Mouse (Mus musculus) intestine, embryonic 14.5 days (tissue): ENCODE data around the gene Tdg. TPM values are rescaled to one million over a fixed set of nuclear protein-coding genes. Genes with fewer than 3 reads are reported as not detected.
A peak's percentile ranks its signal among the peaks of the same experiment; 100 is the strongest.
"Not testable (repeated sequence)": the region's sequence is repeated elsewhere in the genome, so short reads cannot be mapped to it uniquely, and the experiment has no call there.

Source experiments
- ATAC-seq: fragments of 200-750 bp; cut with Nextera tagmentation; replicated peaks from 2 replicates; pipeline ENCODE4 v1.8.0; 2017; ENCODE audit warnings: low read depth, moderate number of reproducible peaks, moderate TSS enrichment, moderate library complexity; ENCODE audit not compliant: low FRiP score, low TSS enrichment
- DNase-seq: peaks from one replicate; pipeline ENCODE4 v3.0.0-alpha.2; 2018; ENCODE audit warnings: low spot score
- H3K27ac ChIP-seq: fragments of 300-500 bp; sonication (generic); 2 replicates; pipeline ENCODE4 v1.5.1; 2014; ENCODE audit warnings: low read depth, mild to moderate bottlenecking, control low read depth
- H3K27me3 ChIP-seq: fragments of 300-500 bp; sonication (generic); replicated peaks from 2 replicates; pipeline ENCODE4 v1.6.1; 2014; ENCODE audit warnings: low read length, control low read depth; ENCODE audit not compliant: control insufficient read depth, insufficient read depth
- H3K36me3 ChIP-seq: fragments of 300-500 bp; sonication (generic); 2 replicates; pipeline ENCODE4 v1.6.1; 2014; ENCODE audit warnings: low read length, control low read depth; ENCODE audit not compliant: control insufficient read depth, insufficient read depth
- H3K4me1 ChIP-seq: fragments of 300-500 bp; sonication (generic); replicated peaks from 2 replicates; pipeline ENCODE4 v1.6.1; 2014; ENCODE audit warnings: low read length, control low read depth, mixed read lengths; ENCODE audit not compliant: control insufficient read depth, insufficient read depth
- H3K4me2 ChIP-seq: fragments of 300-500 bp; sonication (generic); 2 replicates; pipeline ENCODE4 v1.6.1; 2014; ENCODE audit warnings: low read length
- H3K4me3 ChIP-seq: fragments of 300-500 bp; sonication (generic); 2 replicates; pipeline ENCODE4 v1.5.1; 2014; ENCODE audit warnings: low read depth, low read length, control low read depth, mixed read lengths
- H3K9ac ChIP-seq: fragments of 300-500 bp; sonication (generic); 2 replicates; pipeline ENCODE4 v1.6.1; 2014; ENCODE audit warnings: mild to moderate bottlenecking, low read length
- H3K9me3 ChIP-seq: fragments of 300-500 bp; sonication (generic); 2 replicates; pipeline ENCODE4 v1.6.1; 2016; ENCODE audit warnings: low read length, control low read depth; ENCODE audit not compliant: control insufficient read depth
- WGBS: fragments of 180-500 bp; shearing (Covaris S2); extraction: QIAGEN DNeasy Blood & Tissue Kit; methylation state at CpG from one replicate; pipeline ENCODE4 v1.1.7; 2014; 5-methylcytosine and 5-hydroxymethylcytosine counted together
- polyA plus RNA-seq: library from polyadenylated mRNA; unstranded; fragments of >200 nt; fragmentation: Nextera tagmentation; extraction: Ambion mirVana; gene quantifications from 2 replicates; pipeline ENCODE4 v1.2.1, GENCODE M21; 2014

Gene Tdg
- polyA plus RNA-seq, result 152 and 162 TPM in 2 replicates

- H3K4me3 ChIP-seq, result peak within 1 kb of the TSS; percentile 95
- H3K9ac ChIP-seq, result peak within 1 kb of the TSS; percentile 90
- H3K4me2 ChIP-seq, result peak within 1 kb of the TSS; percentile 94
- ATAC-seq (peak; percentile 97), DNase-seq (peak; percentile 92)
- H3K36me3 ChIP-seq, result peaks cover 12% of the 10 kb centered on the region; the same call in 1 of the 2 replicates
- H3K9me3 ChIP-seq, H3K27me3 ChIP-seq: not testable (repeated sequence)
- peaks cover 11% of the 10 kb centered on the region for H3K4me1 ChIP-seq
- peak within 1 kb of the TSS; percentile 91 for H3K27ac ChIP-seq
- 1% methylated on average over 59 of the region's 78 CpGs for WGBS
Observed at GRCm38 (mm10) chr10:82629586-82630255, at the start of gene Tdg. Tdg (plus strand) TSS chr10:82629828.

DNA sequence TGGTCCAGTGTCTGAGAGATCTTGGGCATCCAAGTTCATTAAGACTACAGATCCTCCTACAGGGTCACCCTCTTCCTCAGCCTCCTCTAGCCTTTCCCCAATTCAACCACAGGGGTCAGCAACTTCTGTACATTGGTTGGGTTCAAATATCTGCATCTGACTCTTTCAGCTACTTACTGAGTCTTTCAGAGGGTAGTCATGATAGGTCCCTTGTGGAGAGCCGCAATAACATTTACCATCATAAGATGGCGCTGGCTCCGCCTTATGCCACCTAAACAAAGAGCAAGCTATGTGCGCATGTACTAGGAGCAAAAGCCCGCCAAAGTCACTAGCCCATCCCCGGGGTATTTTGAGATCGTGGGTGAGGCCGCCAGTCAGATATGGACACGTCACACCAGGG, 40.0 kb upstream of the Tdg start:
- not testable (repeated sequence) for H3K9ac ChIP-seq, ATAC-seq

GRCm38 (mm10) chr10:82594421-82594820, 35.2 kb upstream of the Tdg start:
- DNase-seq, H3K27me3 ChIP-seq, H3K27ac ChIP-seq, H3K9me3 ChIP-seq, H3K4me2 ChIP-seq, ATAC-seq, H3K9ac ChIP-seq, H3K4me1 ChIP-seq, H3K4me3 ChIP-seq, H3K36me3 ChIP-seq: not testable (repeated sequence)
- WGBS, result 73% methylated on average over 4 of the region's 4 CpGs

More for the DNA sequence above, 40.0 kb upstream of the Tdg start:
- not testable (repeated sequence) for H3K4me3 ChIP-seq, H3K4me2 ChIP-seq, DNase-seq, H3K27ac ChIP-seq, H3K27me3 ChIP-seq, H3K4me1 ChIP-seq, H3K36me3 ChIP-seq, H3K9me3 ChIP-seq
- 86% methylated on average over 9 of the region's 9 CpGs for WGBS

- Histone ChIP-seq H3K9ac (peak overlapping the region; percentile 74), H3K4me2 (peak overlapping the region; percentile 62), H3K4me1 (peaks cover 3% of the 10 kb centered on the region; the same call in 1 of the 2 replicates), H3K4me3 (peak overlapping the region; percentile 75), H3K27me3 (no peaks in the 10 kb centered on the region), H3K9me3 (no peaks in the 10 kb centered on the region), H3K36me3 (peaks cover 6% of the 10 kb centered on the region; the same call in 1 of the 2 replicates), H3K27ac (no peak overlapping the region)
- 27% methylated on average over 9 of the region's 9 CpGs for whole genome bisulfite sequencing
- DNase-seq (no peak), ATAC-seq (no peak)
Observed at GRCm38 (mm10) chr10:82622235-82622634, 7.4 kb upstream of the Tdg start.

DNA sequence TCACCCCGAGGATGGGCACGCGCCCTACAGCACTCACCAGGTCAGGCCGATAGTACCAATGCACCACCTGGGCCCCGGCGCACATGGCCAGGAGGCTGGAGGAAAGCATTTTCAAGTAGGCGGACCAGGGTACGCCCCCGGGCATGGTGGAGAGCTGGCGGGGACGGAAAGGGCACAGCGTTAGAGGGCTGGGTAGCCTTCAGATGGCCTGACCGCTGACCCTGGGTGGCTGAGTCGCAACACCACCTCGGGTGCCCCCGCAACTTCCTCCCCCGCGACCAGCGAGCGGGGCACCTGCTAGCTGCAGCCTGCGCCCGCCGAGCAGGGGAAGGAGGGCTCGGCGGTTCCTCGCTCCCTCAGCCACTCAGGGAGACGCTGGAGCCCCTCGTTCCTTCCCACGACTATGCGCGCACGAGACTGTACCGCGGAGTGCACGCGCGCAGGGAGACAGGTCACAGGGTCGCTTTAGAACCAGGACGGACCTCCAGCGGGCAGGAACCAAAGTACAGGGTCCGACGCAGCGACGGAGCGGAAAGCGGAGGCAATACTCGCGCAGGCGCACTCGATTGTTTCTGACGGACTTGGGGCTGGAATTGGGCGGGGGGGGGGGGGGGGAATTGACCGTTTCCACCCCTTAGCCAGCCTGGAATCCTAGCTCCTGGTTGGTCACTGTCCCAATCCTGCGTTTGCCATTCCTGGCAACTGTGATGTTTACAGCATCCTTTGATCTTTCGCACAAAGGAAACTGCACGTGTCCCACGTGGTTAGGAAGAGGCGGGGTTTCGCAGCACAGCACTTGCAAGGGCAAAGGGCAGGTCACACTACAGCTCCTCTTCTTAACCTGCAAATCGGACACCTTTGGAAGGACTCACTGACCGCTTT, 6.7 kb upstream of the Tdg start, which contains the start of gene 1190007I07Rik:
TSS of gene 1190007I07Rik (minus strand) at position 558 of the 882 bp plus-strand sequence.
- Histone ChIP-seq H3K9me3 (no peaks in the 10 kb centered on the region), H3K27ac (peak within 1 kb of the TSS; percentile 83), H3K4me3 (peak within 1 kb of the TSS; percentile 75), H3K27me3 (no peaks in the 10 kb centered on the region), H3K36me3 (peaks cover 6% of the 10 kb centered on the region; the same call in 1 of the 2 replicates), H3K4me1 (peaks cover 3% of the 10 kb centered on the region; the same call in 1 of the 2 replicates), H3K4me2 (peak within 1 kb of the TSS; percentile 62), H3K9ac (peak within 1 kb of the TSS; percentile 74)
- WGBS, result under 1% methylated on average over 48 of the region's 61 CpGs
- peak; percentile 92 for ATAC-seq
- DNase-seq, result peak; percentile 97

DNA sequence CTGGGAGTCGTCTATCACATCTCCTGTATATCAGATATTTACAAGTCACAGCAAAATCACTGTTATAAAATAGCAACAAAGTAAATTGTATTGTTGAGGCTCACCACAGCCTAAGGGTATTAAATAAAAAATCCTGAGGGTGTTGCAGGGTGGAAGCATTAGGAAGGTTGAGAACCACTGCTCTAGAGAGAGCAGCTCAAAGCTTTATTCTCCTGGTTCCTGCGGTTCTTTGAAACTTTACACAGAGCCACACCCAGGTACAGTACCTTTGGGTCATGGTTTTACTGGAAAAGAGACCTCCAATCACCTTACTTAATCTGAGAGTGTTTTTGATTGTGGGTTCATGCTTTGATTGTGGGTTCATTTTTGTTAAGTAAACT, 6.1 kb upstream of the Tdg start:
- not testable (repeated sequence) for H3K9me3 ChIP-seq, H3K36me3 ChIP-seq, H3K27me3 ChIP-seq, H3K4me1 ChIP-seq, DNase-seq
- ATAC-seq, result peak; percentile 9; the same call in 1 of the 2 replicates
- 4% methylated on average over 2 of the region's 2 CpGs for WGBS
- Histone ChIP-seq H3K4me2 (peak overlapping the region; percentile 62), H3K4me3 (peak overlapping the region; percentile 75), H3K9ac (peak overlapping the region; percentile 74), H3K27ac (peak overlapping the region; percentile 83)

DNA sequence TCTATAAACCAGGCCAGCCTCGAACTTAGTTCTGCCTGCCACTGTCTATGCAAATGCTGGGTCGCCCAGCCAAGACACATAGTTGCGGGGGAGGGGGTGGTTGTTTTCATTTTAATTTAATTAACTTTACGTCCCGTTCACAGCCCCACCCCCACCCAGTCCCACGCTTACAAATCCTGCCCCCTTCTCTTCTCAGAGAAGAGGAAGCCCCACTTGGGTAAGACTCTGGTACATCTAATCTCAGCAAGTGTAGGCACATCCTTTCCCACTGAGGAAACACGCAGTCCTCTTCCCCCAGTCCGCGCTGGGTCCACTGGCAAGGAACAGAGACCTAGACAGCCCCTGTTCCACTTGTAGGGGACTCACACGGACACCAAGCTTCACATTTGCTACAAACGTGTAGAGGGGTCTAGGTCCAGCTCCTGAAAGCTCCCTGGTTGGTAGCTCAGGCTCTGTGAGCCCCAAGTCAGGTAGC, 480 bp upstream of the Tdg start:
- H3K9ac ChIP-seq, result peak overlapping the region; percentile 90
- peaks cover 12% of the 10 kb centered on the region; the same call in 1 of the 2 replicates for H3K36me3 ChIP-seq
- H3K4me3 ChIP-seq, result peak overlapping the region; percentile 95
- WGBS, result 5% methylated on average over 11 of the region's 11 CpGs
- H3K4me1 ChIP-seq, result peaks cover 11% of the 10 kb centered on the region
- DNase-seq (no peak), ATAC-seq (peak; percentile 58)
- no peaks in the 10 kb centered on the region for H3K27me3 ChIP-seq
- H3K4me2 ChIP-seq, result peak overlapping the region; percentile 94
- H3K27ac ChIP-seq, result peak overlapping the region; percentile 91
- H3K9me3 ChIP-seq, result 0 out of 2 replicates have a peak, but pooled peaks cover 2% of the 10 kb centered on the region

- Histone ChIP-seq H3K4me2 (peak overlapping the region; percentile 87), H3K4me1 (peaks cover 11% of the 10 kb centered on the region), H3K4me3 (peak overlapping the region; percentile 95), H3K27me3 (no peaks in the 10 kb centered on the region), H3K27ac (peak overlapping the region; percentile 85; the same call in 1 of the 2 replicates), H3K36me3 (peaks cover 16% of the 10 kb centered on the region; the same call in 1 of the 2 replicates), H3K9ac (peak overlapping the region; percentile 90), H3K9me3 (0 out of 2 replicates have a peak, but pooled peaks cover 2% of the 10 kb centered on the region)
- DNase-seq (no peak), ATAC-seq (no peak)
- 20% methylated on average over 7 of the region's 7 CpGs for WGBS
Observed at GRCm38 (mm10) chr10:82630497-82630896, 869 bp downstream of the Tdg start.
